Mouse (Mus musculus) heart, embryonic 15.5 days (tissue): Measurements from ENCODE around the gene Ccdc96. TPM values are rescaled to one million over a fixed set of nuclear protein-coding genes. Genes with fewer than 3 reads are reported as not detected.

ENCODE experiments used
- ATAC-seq: fragments of 200-750 bp; cut with Nextera tagmentation; replicated peaks from 2 replicates; pipeline ENCODE4 v1.8.0; 2017; ENCODE audit warnings: low read depth, moderate TSS enrichment; ENCODE audit not compliant: insufficient number of reproducible peaks, insufficient read depth, low FRiP score
- H3K27ac ChIP-seq: fragments of 300-500 bp; sonication (generic); 2 replicates; pipeline ENCODE4 v1.5.1; 2015; ENCODE audit warnings: mild to moderate bottlenecking, inconsistent platforms
- H3K27me3 ChIP-seq: fragments of 300-500 bp; sonication (generic); 2 replicates; pipeline ENCODE4 v1.6.1; 2015; ENCODE audit warnings: inconsistent platforms
- H3K36me3 ChIP-seq: fragments of 300-500 bp; sonication (generic); 2 replicates; pipeline ENCODE4 v1.6.1; 2015; ENCODE audit warnings: mild to moderate bottlenecking, inconsistent platforms
- H3K4me1 ChIP-seq: fragments of 300-500 bp; sonication (generic); replicated peaks from 2 replicates; pipeline ENCODE4 v1.6.1; 2015; ENCODE audit warnings: inconsistent platforms
- H3K4me2 ChIP-seq: fragments of 300-500 bp; sonication (generic); 2 replicates; pipeline ENCODE4 v1.6.1; 2015; ENCODE audit warnings: inconsistent platforms, mild to moderate bottlenecking, moderate library complexity
- H3K4me3 ChIP-seq: fragments of 300-500 bp; sonication (generic); 2 replicates; pipeline ENCODE4 v1.5.1; 2015; ENCODE audit warnings: mild to moderate bottlenecking, inconsistent platforms
- H3K9ac ChIP-seq: fragments of 300-500 bp; sonication (generic); 2 replicates; pipeline ENCODE4 v1.6.1; 2015; ENCODE audit warnings: mild to moderate bottlenecking, inconsistent platforms
- H3K9me3 ChIP-seq: fragments of 300-500 bp; sonication (generic); replicated peaks from 2 replicates; pipeline ENCODE4 v1.6.1; 2016; ENCODE audit warnings: inconsistent platforms
- WGBS: fragments of 180-500 bp; shearing (Covaris S2); methylation state at CpG from one replicate; pipeline ENCODE4 v1.1.7; 2015; ENCODE audit warnings: mixed read lengths; 5-methylcytosine and 5-hydroxymethylcytosine counted together
- polyA plus RNA-seq: library from polyadenylated mRNA; unstranded; fragments of >200 nt; fragmentation: Nextera tagmentation; extraction: Ambion mirVana; gene quantifications from 2 replicates; pipeline ENCODE4 v1.2.1, GENCODE M21; 2015

Gene Ccdc96
- polyA plus RNA-seq, 1 experiment from 2014 or later: 0.20 TPM

- Histone ChIP-seq H3K4me2 (no peak overlapping the region), H3K27me3 (no peaks in the 10 kb centered on the region), H3K4me1 (no peaks in the 10 kb centered on the region), H3K9me3 (no peaks in the 10 kb centered on the region), H3K36me3 (peaks cover 40% of the 10 kb centered on the region), H3K4me3 (no peak overlapping the region), H3K9ac (no peak overlapping the region), H3K27ac (no peak overlapping the region)
- ATAC-seq: no peak
- 72% methylated on average over 5 of the region's 5 CpGs for WGBS
Observed at GRCm38 (mm10) chr5:36505643-36506042, 21.3 kb downstream of the Ccdc96 start.

- Histone ChIP-seq H3K36me3 (peaks cover 43% of the 10 kb centered on the region), H3K9ac (no peak overlapping the region), H3K27ac (no peak overlapping the region), H3K4me3 (no peak overlapping the region), H3K9me3 (no peaks in the 10 kb centered on the region), H3K4me1 (no peaks in the 10 kb centered on the region), H3K27me3 (no peaks in the 10 kb centered on the region), H3K4me2 (no peak overlapping the region)
- WGBS: 92% methylated on average over 10 of the region's 10 CpGs
- ATAC-seq: no peak
Observed at GRCm38 (mm10) chr5:36508351-36508750, 24.0 kb downstream of the Ccdc96 start.

GRCm38 (mm10) chr5:36510956-36511355 lies 26.6 kb downstream of the Ccdc96 start:
- no peak overlapping the region for H3K4me2 ChIP-seq
- H3K27me3 ChIP-seq: no peaks in the 10 kb centered on the region
- no peak overlapping the region for H3K4me3 ChIP-seq
- H3K27ac ChIP-seq: no peak overlapping the region
- H3K9me3 ChIP-seq: no peaks in the 10 kb centered on the region
- ATAC-seq: no peak
- no peaks in the 10 kb centered on the region for H3K4me1 ChIP-seq
- H3K36me3 ChIP-seq: peaks cover 34% of the 10 kb centered on the region
- 93% methylated on average over 2 of the region's 2 CpGs for WGBS
- no peak overlapping the region for H3K9ac ChIP-seq

- H3K36me3 ChIP-seq: peaks cover 39% of the 10 kb centered on the region
- no peak for ATAC-seq
Observed at GRCm38 (mm10) chr5:36515126-36515525, 30.7 kb downstream of the Ccdc96 start.

GRCm38 (mm10) chr5:36515558-36515957 lies 31.2 kb downstream of the Ccdc96 start:
- no peak overlapping the region for H3K4me2 ChIP-seq
- H3K27me3 ChIP-seq: no peaks in the 10 kb centered on the region
- no peak for ATAC-seq
- H3K36me3 ChIP-seq: peaks cover 43% of the 10 kb centered on the region
- H3K4me3 ChIP-seq: no peak overlapping the region
- no peaks in the 10 kb centered on the region for H3K4me1 ChIP-seq
- H3K9me3 ChIP-seq: no peaks in the 10 kb centered on the region
- H3K9ac ChIP-seq: no peak overlapping the region
- H3K27ac ChIP-seq: no peak overlapping the region
- WGBS: 65% methylated on average over 5 of the region's 5 CpGs

More at GRCm38 (mm10) chr5:36515126-36515525, 30.7 kb downstream of the Ccdc96 start:
- Histone ChIP-seq H3K9ac (no peak overlapping the region), H3K4me2 (no peak overlapping the region), H3K27me3 (no peaks in the 10 kb centered on the region), H3K4me1 (no peaks in the 10 kb centered on the region), H3K4me3 (no peak overlapping the region), H3K27ac (no peak overlapping the region), H3K9me3 (no peaks in the 10 kb centered on the region)
- WGBS: 88% methylated on average over 1 of the region's 1 CpGs

- H3K4me1 ChIP-seq: peaks cover 2% of the 10 kb centered on the region; the same call in 1 of the 2 replicates
- ATAC-seq: no peak
- H3K36me3 ChIP-seq: peaks cover 51% of the 10 kb centered on the region
- H3K4me3 ChIP-seq: no peak overlapping the region
- WGBS: 78% methylated on average over 3 of the region's 3 CpGs
- H3K27me3 ChIP-seq: no peaks in the 10 kb centered on the region
- H3K9me3 ChIP-seq: no peaks in the 10 kb centered on the region
- H3K9ac ChIP-seq: no peak overlapping the region
- no peak overlapping the region for H3K27ac ChIP-seq
- no peak overlapping the region for H3K4me2 ChIP-seq
Observed at GRCm38 (mm10) chr5:36517596-36517995, 33.2 kb downstream of the Ccdc96 start.

GRCm38 (mm10) chr5:36519751-36520150 lies 35.4 kb downstream of the Ccdc96 start:
- Histone ChIP-seq H3K27ac (no peak overlapping the region), H3K4me1 (peaks cover 15% of the 10 kb centered on the region), H3K27me3 (no peaks in the 10 kb centered on the region), H3K4me2 (no peak overlapping the region), H3K9ac (no peak overlapping the region), H3K36me3 (peaks cover 37% of the 10 kb centered on the region), H3K4me3 (no peak overlapping the region), H3K9me3 (no peaks in the 10 kb centered on the region)
- WGBS: 86% methylated on average over 3 of the region's 3 CpGs
- no peak for ATAC-seq

- Histone ChIP-seq H3K4me2 (no peak overlapping the region), H3K27ac (peak overlapping the region; percentile 52), H3K36me3 (peaks cover 30% of the 10 kb centered on the region), H3K4me1 (peaks cover 15% of the 10 kb centered on the region), H3K9me3 (no peaks in the 10 kb centered on the region), H3K27me3 (no peaks in the 10 kb centered on the region), H3K9ac (no peak overlapping the region), H3K4me3 (no peak overlapping the region)
- no peak for ATAC-seq
- 29% methylated on average over 2 of the region's 2 CpGs for WGBS
Observed at GRCm38 (mm10) chr5:36522782-36523181, 38.4 kb downstream of the Ccdc96 start.

- Histone ChIP-seq H3K9me3 (no peaks in the 10 kb centered on the region), H3K4me1 (peaks cover 15% of the 10 kb centered on the region), H3K36me3 (peaks cover 27% of the 10 kb centered on the region; the same call in 1 of the 2 replicates), H3K9ac (no peak overlapping the region), H3K4me3 (no peak overlapping the region), H3K27ac (peak overlapping the region; percentile 52), H3K27me3 (no peaks in the 10 kb centered on the region), H3K4me2 (no peak overlapping the region)
- WGBS: 48% methylated on average over 5 of the region's 5 CpGs
- ATAC-seq: no peak
Observed at GRCm38 (mm10) chr5:36523219-36523703, 38.9 kb downstream of the Ccdc96 start.

GRCm38 (mm10) chr5:36525216-36525615 lies 40.8 kb downstream of the Ccdc96 start:
- Histone ChIP-seq H3K27ac (no peak overlapping the region), H3K4me2 (no peak overlapping the region), H3K27me3 (no peaks in the 10 kb centered on the region), H3K4me3 (no peak overlapping the region), H3K4me1 (peaks cover 27% of the 10 kb centered on the region), H3K9me3 (no peaks in the 10 kb centered on the region), H3K9ac (no peak overlapping the region), H3K36me3 (peaks cover 17% of the 10 kb centered on the region; the same call in 1 of the 2 replicates)
- 72% methylated on average over 2 of the region's 2 CpGs for WGBS
- ATAC-seq: no peak

- Histone ChIP-seq H3K27me3 (no peaks in the 10 kb centered on the region), H3K4me2 (no peak overlapping the region), H3K36me3 (peaks cover 7% of the 10 kb centered on the region; the same call in 1 of the 2 replicates), H3K27ac (no peak overlapping the region), H3K4me3 (no peak overlapping the region), H3K9me3 (no peaks in the 10 kb centered on the region), H3K9ac (no peak overlapping the region), H3K4me1 (peaks cover 32% of the 10 kb centered on the region)
- ATAC-seq: no peak
- WGBS: 62% methylated on average over 5 of the region's 5 CpGs
Observed at GRCm38 (mm10) chr5:36526274-36526673, 41.9 kb downstream of the Ccdc96 start.

GRCm38 (mm10) chr5:36526921-36527320 lies 42.5 kb downstream of the Ccdc96 start:
- Histone ChIP-seq H3K4me2 (no peak overlapping the region), H3K9ac (no peak overlapping the region), H3K4me3 (no peak overlapping the region), H3K4me1 (peaks cover 32% of the 10 kb centered on the region), H3K36me3 (peaks cover 3% of the 10 kb centered on the region; the same call in 1 of the 2 replicates), H3K27ac (no peak overlapping the region), H3K9me3 (no peaks in the 10 kb centered on the region), H3K27me3 (no peaks in the 10 kb centered on the region)
- 74% methylated on average over 2 of the region's 2 CpGs for WGBS
- ATAC-seq: no peak
